Comparison of ENCODE assay signal across 19 mouse cellular contexts in the genomic region with DNA sequence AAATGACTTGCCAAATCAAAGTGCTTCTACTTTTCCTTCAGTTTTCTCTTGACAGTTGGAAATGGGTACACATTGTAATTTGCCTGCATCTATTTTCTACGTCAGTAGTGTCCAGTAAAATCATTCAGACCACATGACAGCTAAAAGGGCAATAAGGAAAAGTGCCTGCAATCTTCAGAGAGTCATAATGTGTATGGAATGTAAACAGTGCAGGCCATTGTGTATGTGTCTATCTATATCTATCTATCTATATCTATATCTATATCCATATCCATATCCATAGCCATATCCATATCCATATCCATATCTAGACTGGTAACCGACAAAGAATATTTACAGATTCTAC.
DNase-seq lines count a peak whose midpoint lies in the region; ATAC-seq and TF ChIP-seq lines count a peak whose summit lies in the region.
"Had no signal": no experiment of that assay in that cellular context is flagged by ENCODE, and none has a peak within 500 bp of the region (broad histone marks: within the 10 kb centered on the region; RNA-seq: fewer than 3 reads in every experiment).

No protein-coding gene starts in this region.

- no peak overlapping the region for H3K9ac ChIP-seq in heart, embryonic 14.5 days (ENCODE audit: low read length)
- no peak overlapping the region for H3K9ac ChIP-seq in heart, embryonic 11.5 days (ENCODE audit: low read depth, low read length)
- H3K9ac ChIP-seq in intestine, postnatal 0 days (ENCODE audit: low read depth, low read length), result no peak overlapping the region
- H3K9ac ChIP-seq: forebrain, postnatal 0 days; hindbrain, embryonic 12.5 days; limb, embryonic 12.5 days; liver, embryonic 13.5 days; neural tube, embryonic 12.5 days had no signal

- WGBS in heart, embryonic 14.5 days, result 65% methylated on average over 2 of the region's 2 CpGs
- whole genome bisulfite sequencing in heart, embryonic 11.5 days (ENCODE audit: insufficient replicate concordance), result 79% methylated on average over 2 of the region's 2 CpGs
- WGBS in intestine, postnatal 0 days, result 43% methylated on average over 2 of the region's 2 CpGs

- H3K36me3 ChIP-seq in heart, embryonic 14.5 days (ENCODE audit: control insufficient read depth, insufficient read depth, low read length), result no peaks in the 10 kb centered on the region
- no peaks in the 10 kb centered on the region for H3K36me3 ChIP-seq in heart, embryonic 11.5 days (ENCODE audit: control insufficient read depth, insufficient read depth, low read length)
- no peaks in the 10 kb centered on the region for H3K36me3 ChIP-seq in intestine, postnatal 0 days (ENCODE audit: control insufficient read depth, insufficient read depth)
- H3K36me3 ChIP-seq: hindbrain, embryonic 12.5 days; limb, embryonic 12.5 days; liver, embryonic 13.5 days; neural tube, embryonic 12.5 days had no signal

- intact Hi-C loops in left cerebral cortex, adult 2 months (cut with DNase I), result no loop called here

- peaks cover 2 to 14% of the 10 kb centered on the region in 2 experiments; a peak in 3 of 4 replicates for H3K4me1 ChIP-seq in heart, embryonic 14.5 days (ENCODE audit: control insufficient read depth in 2 of 2, insufficient read depth in 2 of 2, low read length in 2 of 2)
- H3K4me1 ChIP-seq in heart, embryonic 11.5 days (ENCODE audit: control insufficient read depth, insufficient read depth, low read length), result no peaks in the 10 kb centered on the region
- H3K4me1 ChIP-seq in brown adipose tissue, adult 24 weeks (ENCODE audit: control insufficient read depth, insufficient read depth, insufficient read length, low read length), result peaks cover 2% of the 10 kb centered on the region; the same call in 1 of the 2 replicates
- H3K4me1 ChIP-seq in intestine, postnatal 0 days (replicated peaks; ENCODE audit: control insufficient read depth, insufficient read depth, low read length), result no peaks in the 10 kb centered on the region
- H3K4me1 ChIP-seq: hindbrain, embryonic 12.5 days; liver, embryonic 13.5 days had no signal

- peak overlapping the region; percentile 24; the same call in 1 of the 2 replicates for H3K4me2 ChIP-seq in heart, embryonic 14.5 days (ENCODE audit: low read length)
- no peak overlapping the region for H3K4me2 ChIP-seq in heart, embryonic 11.5 days
- peak overlapping the region; percentile 18 for H3K4me2 ChIP-seq in intestine, postnatal 0 days (replicated peaks; ENCODE audit: low read depth)
- H3K4me2 ChIP-seq: hindbrain, embryonic 12.5 days; limb, embryonic 12.5 days; liver, embryonic 13.5 days; neural tube, embryonic 12.5 days had no signal

- no peaks in the 10 kb centered on the region for H3K27me3 ChIP-seq in heart, embryonic 14.5 days (ENCODE audit: control insufficient read depth, insufficient read depth, low read length)
- H3K27me3 ChIP-seq in heart, embryonic 11.5 days (ENCODE audit: control insufficient read depth, insufficient read depth, low read length), result no peaks in the 10 kb centered on the region
- H3K27me3 ChIP-seq in intestine, postnatal 0 days (replicated peaks; ENCODE audit: control insufficient read depth, insufficient read depth, low read length), result no peaks in the 10 kb centered on the region
- H3K27me3 ChIP-seq: hindbrain, embryonic 12.5 days; limb, embryonic 12.5 days; liver, embryonic 13.5 days; neural tube, embryonic 12.5 days had no signal

- no peak overlapping the region for H3K4me3 ChIP-seq in heart, embryonic 14.5 days (ENCODE audit: control insufficient read depth in 1 of 2, insufficient read depth in 1 of 2, low read depth in 1 of 2, low read length in 2 of 2)
- no peak overlapping the region for H3K4me3 ChIP-seq in heart, embryonic 11.5 days (ENCODE audit: low read depth, low read length)
- H3K4me3 ChIP-seq in left cerebral cortex, adult 2 months, result no peak overlapping the region
- H3K4me3 ChIP-seq in brown adipose tissue, adult 24 weeks (ENCODE audit: insufficient read depth, low read depth, low read length), result no peak overlapping the region
- H3K4me3 ChIP-seq in intestine, postnatal 0 days (ENCODE audit: low read depth, low read length), result no peak overlapping the region
- H3K4me3 ChIP-seq: hindbrain, embryonic 12.5 days; layer of hippocampus, adult 2 months; limb, embryonic 12.5 days; liver, embryonic 13.5 days; neural tube, embryonic 12.5 days had no signal

- no peak for DNase-seq in left cerebral cortex, adult 2 months (ENCODE audit: extremely low spot score in 1 of 2, low spot score in 2 of 2)
- no peak for DNase-seq in left cerebral cortex, adult 8-10 months (ENCODE audit: low spot score in 2 of 2)
- no peak for DNase-seq in B cell, adult 2 months
- DNase-seq in adrenal gland, postnatal 10 days, result no peak
- DNase-seq: cerebellum, adult 11 months; cerebellum, postnatal 10 days; gastrocnemius, postnatal 25 days; liver, embryonic 13.5 days; midbrain, embryonic 14.5 days; thymus, adult 2 months had no signal

- no peaks in the 10 kb centered on the region for H3K9me3 ChIP-seq in heart, embryonic 14.5 days (ENCODE audit: control insufficient read depth, low read length)
- no peaks in the 10 kb centered on the region for H3K9me3 ChIP-seq in heart, embryonic 11.5 days (replicated peaks; ENCODE audit: control insufficient read depth, low read length)
- no peaks in the 10 kb centered on the region for H3K9me3 ChIP-seq in intestine, postnatal 0 days (ENCODE audit: control insufficient read depth)
- H3K9me3 ChIP-seq: limb, embryonic 12.5 days; liver, embryonic 13.5 days; neural tube, embryonic 12.5 days had no signal

- ATAC-seq in heart, embryonic 14.5 days (ENCODE audit: insufficient number of reproducible peaks, insufficient read depth, low FRiP score, low read depth), result no peak
- ATAC-seq in heart, embryonic 11.5 days (replicated peaks; ENCODE audit: insufficient number of reproducible peaks, low FRiP score, low TSS enrichment), result no peak
- ATAC-seq in intestine, postnatal 0 days, result peak; percentile 74

- H3K27ac ChIP-seq in heart, embryonic 14.5 days (replicated peaks in 1 of 2; ENCODE audit: control insufficient read depth in 1 of 2, insufficient read depth in 1 of 2, low read depth in 2 of 2, low read length in 2 of 2), result peak overlapping the region in 1 of 2 experiments; percentile 26; a peak in 1 of 4 replicates
- no peak overlapping the region for H3K27ac ChIP-seq in heart, embryonic 11.5 days (ENCODE audit: low read depth, low read length)
- H3K27ac ChIP-seq in left cerebral cortex, adult 2 months, result 0 out of 2 replicates have a peak overlapping the region, but pooled peaks have one; percentile 34
- H3K27ac ChIP-seq in brown adipose tissue, adult 24 weeks (replicated peaks; ENCODE audit: low read depth, low read length), result 0 out of 2 replicates have a peak overlapping the region, but pooled peaks have one; percentile 39
- peak overlapping the region; percentile 75 for H3K27ac ChIP-seq in intestine, postnatal 0 days (ENCODE audit: low read depth, low read length)
- H3K27ac ChIP-seq: hindbrain, embryonic 12.5 days; limb, embryonic 12.5 days; liver, embryonic 13.5 days; neural tube, embryonic 12.5 days had no signal

- no peak for TF ChIP-seq CTCF in left cerebral cortex, adult 2 months (IDR thresholded peaks at IDR 0.05)
- no peak for TF ChIP-seq CTCF in intestine, postnatal 0 days (IDR thresholded peaks at IDR 0.05; ENCODE audit: low read depth)
